Mouse (Mus musculus): ENCODE measurements at regions not wholly inside any gene's neighbourhood (a gene's known extent, or its start where the extent isn't known, plus 50 kb on each side); places are given as distances from the start of the nearest gene placed in this dataset.

GRCm38 (mm10) chr9:50395543-50395942, 50.8 kb upstream of the Rpl10-ps3 start:
- DNase-seq (ENCODE audit: low spot score), result no peak

DNA sequence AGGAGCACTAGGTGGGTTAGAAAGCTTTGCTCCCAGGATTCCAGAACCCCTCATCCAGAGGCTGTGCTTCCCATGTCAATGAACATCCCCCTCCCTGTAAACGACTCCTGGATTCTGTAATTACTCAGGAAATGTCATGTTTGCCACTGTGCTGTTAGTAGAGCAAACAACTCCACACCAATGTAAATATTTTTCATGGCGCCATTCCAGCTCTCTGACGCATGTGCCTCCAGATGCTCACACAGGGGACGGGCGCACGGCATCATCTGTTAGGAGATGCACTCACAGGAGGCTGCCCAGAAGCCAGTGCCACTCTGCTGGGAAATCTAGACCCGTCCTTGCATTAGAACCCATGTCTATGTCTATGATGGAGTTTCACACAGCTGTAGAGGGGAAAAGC, 51.3 kb upstream of the Rpl10-ps3 start:
- no peak for DNase-seq (ENCODE audit: low spot score)

GRCm38 (mm10) chr9:50408396-50408795, 63.6 kb upstream of the Rpl10-ps3 start:
- DNase-seq (ENCODE audit: low spot score), result no peak

DNA sequence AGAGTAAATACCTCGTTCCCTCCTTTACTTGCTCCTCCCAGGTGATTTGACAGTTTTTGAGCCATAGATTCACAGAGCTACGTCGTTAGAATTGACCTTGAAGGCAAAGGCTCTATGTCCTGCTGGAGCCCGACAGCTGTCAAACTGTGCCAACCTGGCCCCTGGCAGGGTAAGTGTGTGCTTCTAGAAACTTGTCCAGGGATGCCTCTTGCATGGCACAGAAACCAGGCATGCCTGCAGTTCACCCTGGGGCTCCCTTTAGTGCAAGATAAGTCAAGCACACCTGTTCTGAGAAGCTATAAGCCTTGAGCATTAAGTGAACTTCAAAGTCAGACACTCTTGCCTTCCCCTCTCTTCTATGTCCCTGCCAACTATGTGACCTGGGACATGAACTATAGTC, 64.1 kb upstream of the Rpl10-ps3 start:
- no peak for DNase-seq (ENCODE audit: low spot score)

DNA sequence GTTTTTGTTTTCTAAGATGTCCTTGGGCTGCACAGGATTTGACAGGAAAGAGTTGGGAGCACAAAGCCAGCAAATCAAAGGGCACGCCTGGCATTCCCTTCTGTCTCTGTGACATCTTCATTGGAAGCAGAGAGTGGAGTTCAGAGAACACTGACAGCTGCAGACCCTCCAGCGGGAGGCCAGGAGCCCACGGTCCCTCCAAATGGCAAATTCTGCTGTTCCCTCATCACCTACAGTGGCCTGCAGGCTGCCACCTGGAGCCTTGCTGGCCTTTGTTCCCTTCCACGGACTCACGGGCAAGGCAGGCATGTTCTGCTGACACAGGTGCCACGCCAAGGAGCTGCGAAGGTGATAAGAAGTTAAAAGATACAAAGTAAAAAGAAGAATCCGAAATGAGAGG, 68.2 kb upstream of the Rpl10-ps3 start:
- no peak for DNase-seq (ENCODE audit: low spot score)

- no peak for DNase-seq (ENCODE audit: low spot score)
Observed at GRCm38 (mm10) chr9:50413514-50414335, 69.0 kb upstream of the Rpl10-ps3 start.

DNA sequence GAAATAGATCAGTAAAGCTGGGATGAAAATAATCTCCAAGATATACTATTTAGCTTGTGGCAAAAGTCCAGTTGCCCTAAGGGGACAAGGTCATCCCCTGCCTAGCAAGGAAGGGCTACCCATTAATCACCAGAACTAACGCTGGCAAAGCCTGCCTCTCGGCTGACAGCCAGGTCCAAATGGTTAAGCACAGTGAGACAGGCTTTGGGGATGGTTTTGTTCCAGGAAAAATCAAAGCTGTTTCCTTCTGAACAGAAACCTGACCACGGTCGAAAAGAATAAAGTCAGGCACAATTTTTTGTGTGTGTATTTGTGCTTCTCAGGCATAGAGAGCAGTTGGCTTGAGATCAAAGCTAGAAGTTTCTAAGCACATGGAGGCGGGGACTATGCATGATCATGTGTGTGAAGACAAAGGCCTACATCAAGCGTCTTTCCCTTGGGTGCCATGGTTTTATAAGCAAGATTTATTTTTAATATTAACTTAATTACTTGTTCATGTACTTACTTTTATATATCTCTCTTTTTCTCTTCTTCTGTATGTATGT, 70.1 kb upstream of the Rpl10-ps3 start:
- DNase-seq (ENCODE audit: low spot score), result no peak

GRCm38 (mm10) chr9:50416677-50417076, 71.9 kb upstream of the Rpl10-ps3 start:
- DNase-seq (ENCODE audit: low spot score), result no peak

GRCm38 (mm10) chr9:50421061-50421460, 73.3 kb upstream of the Plet1 start:
- DNase-seq (ENCODE audit: low spot score), result no peak

DNA sequence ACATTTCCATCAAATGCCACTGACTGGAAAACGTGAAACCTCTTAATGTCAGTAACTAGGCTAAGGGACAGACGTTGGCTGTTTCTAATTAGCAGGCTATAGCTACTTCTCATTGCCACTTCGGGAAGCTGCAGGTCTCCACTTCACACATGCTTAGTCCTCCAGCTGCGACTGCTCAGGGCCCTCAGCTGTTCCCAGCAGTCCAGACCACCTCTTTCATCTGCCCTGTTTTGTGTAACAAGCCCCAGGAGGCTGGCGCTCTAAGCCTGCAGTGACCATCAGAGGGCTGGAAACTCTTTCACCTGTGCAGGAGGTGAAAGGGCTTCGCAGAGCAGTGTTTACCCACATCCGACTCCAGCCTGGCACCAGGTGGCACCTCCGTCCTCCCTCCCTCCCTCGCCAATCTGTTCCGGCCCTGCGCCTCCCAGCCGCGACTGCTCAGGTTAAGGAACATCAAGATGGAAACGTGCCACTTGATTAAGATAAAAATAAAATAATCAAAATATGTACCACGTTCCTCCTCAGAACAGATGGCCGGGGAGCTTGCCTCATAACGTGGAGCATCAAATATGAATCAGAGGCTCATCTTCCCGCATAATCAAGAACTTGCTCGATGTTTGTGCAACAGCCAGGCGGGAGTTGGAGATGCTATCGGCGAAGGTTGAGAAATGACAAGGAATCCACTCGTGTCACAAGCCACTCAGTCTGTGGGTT, 72.6 kb upstream of the Plet1 start:
- no peak for DNase-seq (ENCODE audit: low spot score)

GRCm38 (mm10) chr9:50425866-50426495, 68.3 kb upstream of the Plet1 start:
- no peak for DNase-seq (ENCODE audit: low spot score)

GRCm38 (mm10) chr9:50430147-50430546, 64.2 kb upstream of the Plet1 start:
- no peak for DNase-seq (ENCODE audit: low spot score)

DNA sequence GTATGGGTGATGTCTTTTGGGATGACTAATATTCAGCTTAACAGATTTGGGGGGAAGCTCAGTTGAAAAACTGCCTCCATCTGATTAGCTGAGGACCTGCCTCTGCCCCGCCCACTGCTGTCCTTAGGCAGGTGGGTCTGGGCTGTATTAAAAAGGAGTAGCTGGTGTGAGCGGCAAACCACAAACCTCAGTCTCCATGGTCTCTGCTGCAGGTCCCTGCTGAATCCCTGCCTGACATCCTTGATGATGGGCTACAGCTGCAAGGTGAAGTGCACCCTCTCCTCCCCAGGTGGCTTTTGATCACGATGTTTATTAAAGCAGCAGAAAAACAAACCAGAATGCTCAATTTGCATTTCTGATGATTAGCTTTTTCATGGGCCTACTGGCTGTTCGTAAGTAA, 60.8 kb upstream of the Plet1 start:
- DNase-seq (ENCODE audit: low spot score), result no peak

- DNase-seq (ENCODE audit: low spot score), result no peak
Observed at GRCm38 (mm10) chr9:50433978-50434377, 60.3 kb upstream of the Plet1 start.

DNA sequence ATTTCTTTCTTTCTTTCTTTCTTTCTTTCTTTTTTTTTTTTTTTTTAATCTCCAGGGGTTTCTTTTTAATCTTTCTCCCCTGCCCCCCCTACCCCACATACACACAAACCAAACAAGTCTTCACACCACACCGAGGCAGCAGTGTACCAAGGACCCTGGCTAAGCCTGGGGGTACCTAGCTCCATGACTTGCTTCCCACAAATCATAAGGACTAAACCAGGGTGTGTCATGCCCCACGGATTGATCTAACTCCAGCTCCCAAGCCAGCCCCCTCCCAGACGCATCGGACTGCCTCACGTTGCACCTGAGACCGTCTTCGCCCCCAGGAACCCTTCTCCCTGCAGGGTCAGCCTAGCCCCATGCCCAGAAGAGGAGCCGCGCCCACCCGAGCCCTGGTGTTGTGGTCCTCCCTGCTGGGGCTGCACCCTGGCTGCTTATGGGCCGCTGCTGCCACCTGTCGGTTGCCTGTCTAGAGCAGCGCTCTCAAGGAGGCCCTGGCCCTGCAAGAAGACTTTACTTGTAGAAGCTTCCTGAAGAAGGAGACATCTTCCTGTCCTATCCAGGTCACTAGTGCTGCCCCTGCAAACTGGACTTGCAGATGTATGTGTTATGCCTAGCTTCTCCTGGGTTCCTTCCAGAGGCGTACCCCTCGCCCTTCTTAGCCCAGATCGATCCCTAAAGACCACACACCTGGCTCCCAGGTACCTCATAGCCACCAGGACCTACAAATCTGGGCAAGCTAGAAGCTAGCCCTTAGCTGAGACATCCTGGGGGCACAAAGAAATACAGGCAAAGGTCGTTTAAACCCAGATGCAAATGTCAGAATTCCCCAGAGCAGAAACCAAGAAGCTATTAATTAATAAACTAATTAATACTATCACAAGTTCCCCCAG, 56.2 kb upstream of the Plet1 start:
- DNase-seq (ENCODE audit: low spot score), result peak; percentile 66

GRCm38 (mm10) chr9:50438738-50439137, 55.6 kb upstream of the Plet1 start:
- no peak for DNase-seq (ENCODE audit: low spot score)

GRCm38 (mm10) chr9:50440222-50440621, 54.1 kb upstream of the Plet1 start:
- no peak for DNase-seq (ENCODE audit: low spot score)

GRCm38 (mm10) chr9:50440689-50441088, 53.6 kb upstream of the Plet1 start:
- no peak for DNase-seq (ENCODE audit: low spot score)

DNA sequence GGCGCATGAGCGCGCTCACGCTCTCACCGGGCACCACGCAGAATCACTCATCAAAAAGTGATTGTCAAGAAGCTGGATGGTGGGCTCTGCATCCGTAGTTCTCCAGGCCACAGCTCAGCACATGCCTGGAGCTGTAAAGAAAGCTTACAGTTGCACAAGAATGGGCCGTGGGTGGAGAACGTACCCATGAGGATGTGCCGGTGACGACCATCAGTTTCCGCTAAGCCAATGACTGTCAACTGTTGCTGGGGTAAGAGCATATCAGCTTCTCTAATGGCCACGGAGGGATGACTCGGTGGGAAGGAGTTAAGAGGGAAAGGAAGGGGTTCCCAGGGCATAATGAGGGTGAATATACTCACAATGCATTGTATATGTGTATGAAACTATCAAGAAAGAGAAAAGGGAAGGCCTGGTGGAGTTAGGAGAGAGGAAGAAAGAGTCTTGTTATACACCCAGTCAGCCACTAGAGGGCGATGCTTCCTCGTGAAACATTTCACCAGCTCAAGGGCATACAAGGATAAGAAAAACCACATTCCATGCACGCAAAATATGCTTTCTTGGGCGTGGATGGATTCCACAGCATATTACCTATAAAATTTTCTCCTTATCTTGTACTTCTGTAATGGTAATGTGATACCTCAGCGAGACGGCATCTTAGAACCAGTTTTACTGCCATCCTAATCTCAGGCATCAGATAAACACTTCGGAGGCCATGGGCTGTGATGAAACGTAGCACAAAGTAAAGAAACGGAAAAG, 50.4 kb upstream of the Plet1 start:
- peak; percentile 32 for DNase-seq (ENCODE audit: low spot score)
